Mouse (Mus musculus): ENCODE results near the gene Mtss1l.

GRCm38 (mm10) chr8:110695431-110695830 is 25.8 kb upstream of the Mtss1l start:
- TF ChIP-seq POLR2A (IDR thresholded peaks at IDR 0.05; ENCODE audit: insufficient read depth, low read depth, low read length): no peak
- TF ChIP-seq CTCF (IDR thresholded peaks at IDR 0.05): no peak
- TF ChIP-seq EP300 (IDR thresholded peaks at IDR 0.05; ENCODE audit: insufficient read depth, low read depth, low read length): no peak

Data from heart, adult 2 months (tissue).